ENCODE assay signal across 8 mouse cellular contexts in genomic region chr6:120667911-120668310, GRCm38 (mm10). TPM values are rescaled to one million over a fixed set of nuclear protein-coding genes. Genes with fewer than 3 reads are reported as not detected.
DNase-seq lines count a peak whose midpoint lies in the region; ATAC-seq and TF ChIP-seq lines count a peak whose summit lies in the region.

No protein-coding gene starts in this region.

- H3K79me2 ChIP-seq in CH12.LX (replicated peaks; ENCODE audit: control insufficient read depth, extremely low read depth, insufficient read depth, poor library complexity, severe bottlenecking), result peaks cover 55% of the 10 kb centered on the region

- TF ChIP-seq EP300 in CH12.LX (IDR thresholded peaks at IDR 0.05; ENCODE audit: low read length), result no peak

- peaks cover 13% of the 10 kb centered on the region for H3K36me3 ChIP-seq in erythroblast, embryonic 14.5 days (ENCODE audit: control insufficient read depth)
- H3K36me3 ChIP-seq in CH12.LX (replicated peaks in 1 of 2; ENCODE audit: control insufficient read depth in 1 of 2, insufficient read depth in 1 of 2, low read length in 1 of 2), result no peaks in the 10 kb centered on the region
- no peaks in the 10 kb centered on the region for H3K36me3 ChIP-seq in heart, embryonic 13.5 days
- H3K36me3 ChIP-seq in liver, embryonic 13.5 days, result no peaks in the 10 kb centered on the region

- no peak for ATAC-seq in erythroblast, adult 5-6 weeks (replicated peaks; ENCODE audit: low FRiP score, poor library complexity, severe bottlenecking)
- ATAC-seq in heart, embryonic 13.5 days (ENCODE audit: extremely low read depth, insufficient number of reproducible peaks, low FRiP score, low TSS enrichment), result no peak
- no peak for ATAC-seq in liver, embryonic 13.5 days (ENCODE audit: low read depth)
- ATAC-seq in monocyte, adult 5-6 weeks (replicated peaks; ENCODE audit: insufficient number of reproducible peaks, low FRiP score, low TSS enrichment, poor library complexity, severe bottlenecking), result no peak

- TF ChIP-seq RAD21 in CH12.LX (IDR thresholded peaks at IDR 0.05; ENCODE audit: low read depth, low read length), result no peak

- H3K9me3 ChIP-seq in erythroblast, embryonic 14.5 days (ENCODE audit: control insufficient read depth, low read length), result no peaks in the 10 kb centered on the region
- no peaks in the 10 kb centered on the region for H3K9me3 ChIP-seq in CH12.LX (replicated peaks; ENCODE audit: low read length)
- H3K9me3 ChIP-seq in heart, embryonic 13.5 days, result no peaks in the 10 kb centered on the region
- H3K9me3 ChIP-seq in liver, embryonic 13.5 days (replicated peaks), result no peaks in the 10 kb centered on the region

- dilution Hi-C loops in CH12.LX (cut with MboI; ENCODE audit: extremely low pct_ligation_motif_present, extremely low pct_unique_long_range_greater_than_20kb, low sequenced_read_pairs), result no loop called here

- DNase-seq in CH12.LX (ENCODE audit: extremely low read depth), result no peak
- DNase-seq in liver, embryonic 13.5 days, result no peak
- no peak for DNase-seq in adrenal gland, postnatal 10 days
- no peak for DNase-seq in frontal cortex, postnatal 36 days (ENCODE audit: low spot score in 2 of 2)

- H3K4me3 ChIP-seq in erythroblast, embryonic 14.5 days (replicated peaks), result peak overlapping the region; percentile 98
- H3K4me3 ChIP-seq in CH12.LX (replicated peaks in 1 of 3; ENCODE audit: low read depth in 2 of 3, low read length in 2 of 3, poor library complexity in 1 of 3), result peak overlapping the region; percentile 82 to 95 (median 88)
- peak overlapping the region; percentile 87 for H3K4me3 ChIP-seq in heart, embryonic 13.5 days
- H3K4me3 ChIP-seq in liver, embryonic 13.5 days (replicated peaks), result peak overlapping the region; percentile 93

- in situ Hi-C loops in CH12.LX (cut with MboI; ENCODE audit: low pct_ligation_motif_present, low pct_unique_long_range_greater_than_20kb, low sequenced_read_pairs), result no loop called here

- no peaks in the 10 kb centered on the region for H3K27me3 ChIP-seq in erythroblast, embryonic 14.5 days (ENCODE audit: control insufficient read depth)
- peaks cover 2% of the 10 kb centered on the region for H3K27me3 ChIP-seq in CH12.LX (replicated peaks)
- peaks cover 11% of the 10 kb centered on the region for H3K27me3 ChIP-seq in heart, embryonic 13.5 days (replicated peaks)
- H3K27me3 ChIP-seq in liver, embryonic 13.5 days, result 0 out of 2 replicates have a peak, but pooled peaks cover 2% of the 10 kb centered on the region

- 24% methylated on average over 7 of the region's 7 CpGs for WGBS in heart, embryonic 13.5 days
- 26% methylated on average over 7 of the region's 7 CpGs for WGBS in liver, embryonic 13.5 days (ENCODE audit: insufficient replicate concordance)

- no peak for TF ChIP-seq POLR2A in CH12.LX (IDR thresholded peaks at IDR 0.05; ENCODE audit: low read depth, low read length)

- TF ChIP-seq CTCF in CH12.LX (conservative IDR thresholded peaks at IDR 0.05 in 1 of 2, IDR thresholded peaks at IDR 0.05 in 1 of 2; ENCODE audit: low read depth in 2 of 2, low read length in 2 of 2), result no peak

- peaks cover 72% of the 10 kb centered on the region for H3K4me1 ChIP-seq in erythroblast, embryonic 14.5 days (ENCODE audit: control insufficient read depth)
- H3K4me1 ChIP-seq in CH12.LX (ENCODE audit: control insufficient read depth in 1 of 2, insufficient read depth in 2 of 2), result peaks cover 5 to 38% of the 10 kb centered on the region in 2 experiments; a peak in 3 of 4 replicates
- H3K4me1 ChIP-seq in heart, embryonic 13.5 days, result peaks cover 15% of the 10 kb centered on the region; the same call in 1 of the 2 replicates
- peaks cover 63% of the 10 kb centered on the region for H3K4me1 ChIP-seq in liver, embryonic 13.5 days (replicated peaks)

- H3K4me2 ChIP-seq in CH12.LX (ENCODE audit: insufficient read depth, low read depth, poor library complexity, severe bottlenecking), result peak overlapping the region; percentile 99
- H3K4me2 ChIP-seq in heart, embryonic 13.5 days, result peak overlapping the region; percentile 98
- peak overlapping the region; percentile 99 for H3K4me2 ChIP-seq in liver, embryonic 13.5 days

- peak overlapping the region; percentile 90 for H3K9ac ChIP-seq in CH12.LX (ENCODE audit: insufficient read depth, low read depth)
- H3K9ac ChIP-seq in heart, embryonic 13.5 days, result peak overlapping the region; percentile 90
- peak overlapping the region; percentile 98 for H3K9ac ChIP-seq in liver, embryonic 13.5 days

- H3K27ac ChIP-seq in CH12.LX (ENCODE audit: insufficient read depth, low read depth), result no peak overlapping the region
- H3K27ac ChIP-seq in heart, embryonic 13.5 days (replicated peaks), result no peak overlapping the region
- peak overlapping the region; percentile 59; the same call in 1 of the 2 replicates for H3K27ac ChIP-seq in liver, embryonic 13.5 days

TF ChIP-seq in CH12.LX, 34 proteins besides CTCF, POLR2A, EP300 and RAD21:
- TF ChIP-seq TCF12 (IDR thresholded peaks at IDR 0.05; ENCODE audit: low read depth, low read length) (no peak), GABPA (IDR thresholded peaks at IDR 0.05; ENCODE audit: insufficient replicate concordance, low read depth, low read length) (no peak), SIN3A (IDR thresholded peaks at IDR 0.05; ENCODE audit: low read length) (no peak), ZMIZ1 (IDR thresholded peaks at IDR 0.05; ENCODE audit: low read depth, low read length) (no peak), TBP (conservative IDR thresholded peaks at IDR 0.05; ENCODE audit: low read depth, low read length) (no peak), USF1 (IDR thresholded peaks at IDR 0.05; ENCODE audit: low read depth, low read length) (no peak), IRF4 (IDR thresholded peaks at IDR 0.05; ENCODE audit: low read depth, low read length) (no peak), RCOR1 (conservative IDR thresholded peaks at IDR 0.05; ENCODE audit: low read depth, low read length) (no peak), ZC3H11A (IDR thresholded peaks at IDR 0.05; ENCODE audit: low read depth, low read length) (no peak), MAX (IDR thresholded peaks at IDR 0.05; ENCODE audit: low read length) (no peak)

RNA-seq across cellular contexts. Expression of gene Cecr2, which starts 1.7 kb away (rescaled TPM):
- 1.5 and 1.9 TPM in 2 replicates for polyA plus RNA-seq in erythroblast, embryonic 14.5 days (2012)
- total RNA-seq in erythroblast, adult 5-6 weeks (2015; ENCODE audit: low replicate concordance), result 13.1 and 19.2 TPM in 2 replicates
- 17.0 and 25.6 TPM in 2 replicates for total RNA-seq in erythroblast, adult 5-6 weeks (2017; ENCODE audit: low replicate concordance)
- total RNA-seq in CH12.LX (2012; rRNA removed) (10.6 and 12.5 TPM in 2 replicates), CH12.LX (2014; rRNA removed) (5.7 and 6.6 TPM in 2 replicates)
- 15.0 and 16.9 TPM in 2 replicates for polyA plus RNA-seq in CH12.LX (2012; ENCODE audit: insufficient read length, low read depth)
- 0.79 and 0.95 TPM in 2 replicates for polyA plus RNA-seq in heart, embryonic 13.5 days (2015; fragmentation: Nextera tagmentation; extraction: Ambion mirVana)
- polyA plus RNA-seq in liver, embryonic 13.5 days (2015; fragmentation: Nextera tagmentation; extraction: Ambion mirVana), result 5.0 and 5.5 TPM in 2 replicates
- 1.5 to 4.0 TPM (median 3.3 TPM) in 3 replicates for total RNA-seq in monocyte, adult 5-6 weeks (2017)
- total RNA-seq in adrenal gland, postnatal 10 days (2021), result 10 to 100 TPM; 15.7 to 29.4 TPM
